Mouse (Mus musculus): ENCODE data around the gene Mecr. TPM values are rescaled to one million over a fixed set of nuclear protein-coding genes. Genes with fewer than 3 reads are reported as not detected.

The Mecr gene
- 27.0 TPM for polyA plus RNA-seq (2015; fragmentation: Illumina TruSeq; extraction: RNeasy Lipid Tissue Mini Kit (QIAGEN cat#74804); ENCODE audit: insufficient read depth, low replicate concordance)

DNA sequence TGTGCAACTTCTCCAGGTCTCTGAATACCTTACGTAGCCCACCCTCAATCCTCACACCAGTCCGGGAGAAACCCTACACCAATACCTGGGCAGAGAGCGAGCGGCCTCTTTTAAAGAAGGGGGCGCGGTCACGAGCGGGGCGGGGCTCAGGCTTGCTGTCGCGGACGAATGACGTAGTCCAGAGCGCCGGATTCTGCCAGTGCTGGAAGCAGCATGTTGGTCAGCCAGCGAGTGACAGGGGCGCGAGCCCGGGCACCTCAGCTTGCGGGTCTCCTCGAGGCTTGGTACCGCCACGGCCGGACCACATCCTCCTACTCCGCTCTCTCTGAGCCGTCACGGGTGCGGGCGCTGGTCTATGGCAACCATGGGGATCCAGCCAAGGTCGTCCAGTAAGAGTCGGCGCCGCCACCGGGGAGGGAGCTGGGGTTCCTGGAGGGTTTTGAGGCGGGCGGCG is at the start of gene Mecr:
Gene Mecr, plus strand, starts transcription at position 181 of the 454 bp plus-strand sequence.

GRCm38 (mm10) chr4:131837872-131838524 is 5.3 kb upstream of the Mecr start, which contains the start of gene Ptpru:
TSS of gene Ptpru (minus strand) at chr4:131838288.

DNA sequence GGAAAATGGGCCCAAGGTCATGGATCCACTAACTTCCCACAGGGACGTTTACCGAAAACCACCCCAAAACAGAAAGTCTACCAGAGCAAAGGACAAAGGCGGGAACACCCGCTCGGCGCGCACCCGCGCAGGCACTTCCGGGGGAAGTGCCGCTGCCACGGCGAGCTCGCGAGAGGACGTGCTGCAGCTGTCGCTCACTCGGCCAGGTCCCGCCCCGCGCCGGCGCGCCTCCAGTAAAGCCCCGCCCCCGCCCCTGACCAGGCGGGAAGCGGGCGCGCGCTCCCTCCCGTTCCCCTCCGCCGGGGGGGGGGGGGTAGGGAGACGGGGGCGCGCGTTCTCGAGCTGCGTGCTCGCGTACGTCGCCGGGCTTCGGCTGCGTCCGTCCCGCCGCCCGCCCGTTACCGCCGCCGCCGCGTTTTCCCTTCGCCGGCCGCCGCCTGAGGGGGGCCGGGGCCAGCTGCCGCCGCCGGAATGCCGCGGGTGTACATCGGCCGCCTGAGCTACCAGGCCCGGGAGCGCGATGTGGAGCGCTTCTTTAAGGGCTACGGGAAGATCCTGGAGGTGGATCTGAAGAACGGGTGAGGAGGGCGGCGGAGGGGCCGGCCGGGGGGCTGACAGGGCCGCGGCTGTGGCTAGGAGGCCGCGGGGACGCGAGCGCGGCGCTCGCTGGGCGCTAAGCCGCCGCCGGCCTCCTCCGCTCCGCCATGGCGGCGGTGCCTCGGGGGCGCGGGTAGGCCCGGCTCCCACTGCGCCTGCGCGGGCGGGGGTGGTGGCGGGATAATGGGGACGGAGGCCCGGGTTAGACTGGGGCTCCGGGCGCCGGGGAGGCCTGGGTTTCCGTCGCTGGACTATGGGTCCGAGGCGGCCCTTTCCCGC is 30.3 kb downstream of the Mecr start, which contains the start of gene Srsf4:
Gene Srsf4, plus strand, starts transcription at position 325 of the 876 bp plus-strand sequence.

Other genes starting within 250 kb of the Mecr start
- 0.68 TPM for gene Ptpru, start 5.2 kb upstream of the Mecr start, polyA plus RNA-seq (2015; fragmentation: Illumina TruSeq; extraction: RNeasy Lipid Tissue Mini Kit (QIAGEN cat#74804); ENCODE audit: insufficient read depth, low replicate concordance)
- gene Srsf4, start 30.1 kb downstream of the Mecr start, polyA plus RNA-seq (2015; fragmentation: Illumina TruSeq; extraction: RNeasy Lipid Tissue Mini Kit (QIAGEN cat#74804); ENCODE audit: insufficient read depth, low replicate concordance): 44.7 TPM
- 0.52 TPM for gene Tmem200b, start 78.3 kb downstream of the Mecr start, polyA plus RNA-seq (2015; fragmentation: Illumina TruSeq; extraction: RNeasy Lipid Tissue Mini Kit (QIAGEN cat#74804); ENCODE audit: insufficient read depth, low replicate concordance)
- gene Gm10300, start 231.2 kb downstream of the Mecr start, polyA plus RNA-seq (2015; fragmentation: Illumina TruSeq; extraction: RNeasy Lipid Tissue Mini Kit (QIAGEN cat#74804); ENCODE audit: insufficient read depth, low replicate concordance): not detected
- gene Epb41, start 231.9 kb downstream of the Mecr start, polyA plus RNA-seq (2015; fragmentation: Illumina TruSeq; extraction: RNeasy Lipid Tissue Mini Kit (QIAGEN cat#74804); ENCODE audit: insufficient read depth, low replicate concordance): 183 TPM